Mouse (Mus musculus): Measurements from ENCODE around the gene Mical3. TPM values are rescaled to one million over a fixed set of nuclear protein-coding genes. Genes with fewer than 3 reads are reported as not detected.
"Not testable (repeated sequence)": the region's sequence is repeated elsewhere in the genome, so short reads cannot be mapped to it uniquely, and the experiment has no call there.

Mical3 gene
- total and polyA plus RNA-seq, 2 experiments from 2014 or later: 30.8 to 94.8 TPM

DNA sequence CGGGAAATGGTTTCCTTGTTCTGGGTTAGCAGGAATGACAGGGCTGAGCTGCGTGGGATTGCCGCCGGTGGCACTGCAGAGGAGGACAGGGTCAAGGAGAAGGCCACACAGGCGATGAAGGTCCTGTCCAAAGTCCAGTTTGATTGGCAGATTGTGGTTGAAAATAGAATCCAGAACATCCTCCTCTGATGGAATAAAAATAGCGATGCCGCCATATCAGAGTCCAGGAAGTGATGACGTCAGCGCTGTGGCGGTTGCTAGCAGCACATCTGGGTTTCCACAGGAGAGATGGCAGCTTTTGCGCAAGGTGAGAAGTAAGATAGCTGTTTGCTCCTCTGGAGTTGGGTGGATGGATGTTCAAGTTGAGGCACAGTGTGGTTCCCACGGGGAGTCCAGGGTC lies 198.2 kb downstream of the Mical3 start:
- WGBS: 28% methylated on average over 12 of the region's 12 CpGs
- Histone ChIP-seq H3K9ac (replicated peaks; ENCODE audit: low read depth, low read length) (no peak overlapping the region), H3K36me3 (replicated peaks; ENCODE audit: control insufficient read depth, insufficient read depth, low read length) (peaks cover 52% of the 10 kb centered on the region), H3K9me3 (replicated peaks; ENCODE audit: control insufficient read depth, low read length) (no peaks in the 10 kb centered on the region), H3K27ac (ENCODE audit: low read depth) (peak overlapping the region; percentile 47; the same call in 1 of the 2 replicates), H3K27me3 (ENCODE audit: control insufficient read depth, insufficient read depth, low read length) (no peaks in the 10 kb centered on the region), H3K4me2 (ENCODE audit: low read depth, low read length) (no peak overlapping the region; the same call in 1 of the 2 replicates), H3K4me1 (ENCODE audit: control insufficient read depth, insufficient read depth) (peaks cover 6% of the 10 kb centered on the region), H3K4me3 (ENCODE audit: low read depth, low read length) (no peak overlapping the region)
- ATAC-seq (ENCODE audit: insufficient read depth, low read depth): peak; percentile 25; the same call in 1 of the 2 replicates
- TF ChIP-seq CTCF (IDR thresholded peaks at IDR 0.05; ENCODE audit: low read depth) (no peak), EP300 (IDR thresholded peaks at IDR 0.05; ENCODE audit: low read depth) (no peak)
- peak; percentile 60 for DNase-seq (ENCODE audit: low spot score)

DNA sequence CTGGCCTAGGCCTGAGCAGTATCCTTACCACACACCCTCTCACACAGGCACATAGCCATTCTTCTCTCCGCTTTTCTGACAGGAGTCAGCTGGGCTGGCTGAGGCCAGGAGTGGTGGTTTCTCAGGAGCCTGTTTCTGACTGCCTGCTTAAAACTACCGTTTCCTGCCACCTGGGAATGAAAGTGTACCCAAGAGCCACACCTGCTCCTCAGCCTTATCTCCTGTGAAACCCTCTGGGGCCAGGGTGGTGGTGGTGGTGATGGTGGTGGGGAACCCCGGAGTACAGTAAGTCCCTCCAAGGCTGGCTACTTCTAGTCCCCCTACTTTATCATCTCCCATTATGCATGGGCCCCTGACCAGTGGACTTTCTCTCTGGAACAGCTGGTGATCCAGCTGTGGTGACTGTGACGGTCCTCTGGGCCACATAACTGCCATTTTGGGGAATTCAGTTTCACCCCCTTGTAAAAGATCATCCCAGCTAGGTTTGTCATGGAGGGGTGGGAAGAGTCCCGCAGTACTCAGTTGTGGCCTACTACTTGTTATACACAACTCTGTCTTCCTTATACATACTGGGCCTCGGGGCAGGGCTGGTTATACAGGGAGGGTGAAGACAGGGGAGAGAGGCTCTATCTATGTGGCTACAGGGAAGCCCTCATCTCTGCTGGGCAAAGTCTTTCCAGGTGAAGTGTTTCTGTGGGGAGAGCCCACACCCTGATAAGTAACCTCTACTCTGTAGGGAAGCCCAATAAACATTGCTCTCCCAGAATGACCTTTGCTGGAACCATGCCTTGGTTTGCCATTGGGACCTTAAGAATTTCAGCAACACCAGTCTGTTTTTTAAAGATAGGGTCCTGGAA lies 200.1 kb downstream of the Mical3 start:
- WGBS: 80% methylated on average over 6 of the region's 6 CpGs
- Histone ChIP-seq H3K4me1 (ENCODE audit: control insufficient read depth, insufficient read depth) (peaks cover 6% of the 10 kb centered on the region), H3K27me3 (ENCODE audit: control insufficient read depth, insufficient read depth, low read length) (no peaks in the 10 kb centered on the region), H3K36me3 (replicated peaks; ENCODE audit: control insufficient read depth, insufficient read depth, low read length) (peaks cover 42% of the 10 kb centered on the region), H3K27ac (ENCODE audit: low read depth) (peak overlapping the region; percentile 56; the same call in 1 of the 2 replicates), H3K9me3 (replicated peaks; ENCODE audit: control insufficient read depth, low read length) (no peaks in the 10 kb centered on the region), H3K4me2 (ENCODE audit: low read depth, low read length) (no peak overlapping the region), H3K9ac (replicated peaks; ENCODE audit: low read depth, low read length) (no peak overlapping the region), H3K4me3 (ENCODE audit: low read depth, low read length) (no peak overlapping the region)
- no peak for TF ChIP-seq EP300 (IDR thresholded peaks at IDR 0.05; ENCODE audit: low read depth)
- TF ChIP-seq CTCF (IDR thresholded peaks at IDR 0.05; ENCODE audit: low read depth): no peak
- ATAC-seq (ENCODE audit: insufficient read depth, low read depth) (no peak), DNase-seq (ENCODE audit: low spot score) (no peak)

DNA sequence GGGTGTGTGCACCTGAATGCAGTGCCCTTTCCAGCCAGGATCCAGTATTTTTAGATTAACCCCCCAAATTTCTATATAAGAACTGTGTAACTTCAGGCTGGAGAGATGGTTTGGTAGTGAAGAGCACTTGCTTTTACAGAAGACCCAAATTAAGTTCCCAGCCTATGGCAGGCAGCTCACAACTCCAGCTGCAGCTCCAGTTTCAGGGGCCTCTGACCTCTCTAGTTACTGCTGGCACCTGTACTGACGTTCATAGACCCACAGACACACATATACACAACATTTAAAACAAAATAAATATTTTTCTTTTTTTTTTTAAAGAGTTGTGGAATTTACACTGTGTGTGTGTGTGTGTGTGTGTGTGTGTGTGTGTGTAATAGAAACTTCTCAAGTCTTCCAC lies 201.4 kb downstream of the Mical3 start:
- H3K4me2 ChIP-seq (ENCODE audit: low read depth, low read length): no peak overlapping the region
- DNase-seq (ENCODE audit: low spot score) (no peak), ATAC-seq (ENCODE audit: insufficient read depth, low read depth) (no peak)
- no peak overlapping the region for H3K4me3 ChIP-seq (ENCODE audit: low read depth, low read length)
- 54% methylated on average over 1 of the region's 1 CpGs for WGBS
- H3K27ac ChIP-seq (ENCODE audit: low read depth): no peak overlapping the region; the same call in 1 of the 2 replicates
- TF ChIP-seq CTCF (IDR thresholded peaks at IDR 0.05; ENCODE audit: low read depth) (no peak), EP300 (IDR thresholded peaks at IDR 0.05; ENCODE audit: low read depth) (no peak)
- H3K4me1 ChIP-seq (ENCODE audit: control insufficient read depth, insufficient read depth): peaks cover 6% of the 10 kb centered on the region
- no peaks in the 10 kb centered on the region for H3K9me3 ChIP-seq (replicated peaks; ENCODE audit: control insufficient read depth, low read length)
- no peak overlapping the region for H3K9ac ChIP-seq (replicated peaks; ENCODE audit: low read depth, low read length)
- H3K36me3 ChIP-seq (replicated peaks; ENCODE audit: control insufficient read depth, insufficient read depth, low read length): peaks cover 30% of the 10 kb centered on the region
- no peaks in the 10 kb centered on the region for H3K27me3 ChIP-seq (ENCODE audit: control insufficient read depth, insufficient read depth, low read length)

DNA sequence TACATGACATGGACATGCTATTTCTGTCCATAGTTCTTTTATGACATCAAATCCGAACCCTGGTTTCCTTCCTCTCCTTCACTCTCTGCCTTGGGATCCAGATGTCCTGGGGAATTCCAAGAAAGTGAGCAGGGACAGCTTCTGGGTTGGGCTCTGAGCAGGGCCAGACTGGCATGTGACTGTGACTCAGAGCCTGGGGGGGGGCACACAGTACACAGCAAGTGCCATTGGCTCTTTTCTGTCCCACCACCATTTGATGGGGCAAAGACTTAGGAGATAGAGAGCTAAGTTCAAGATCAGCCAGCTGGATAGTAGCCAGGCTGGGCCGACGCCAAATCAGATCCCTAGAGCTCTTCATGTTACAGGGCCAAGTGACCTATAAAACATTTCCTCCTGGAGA lies 203.0 kb downstream of the Mical3 start:
- WGBS: 42% methylated on average over 3 of the region's 3 CpGs
- TF ChIP-seq EP300 (IDR thresholded peaks at IDR 0.05; ENCODE audit: low read depth) (no peak), CTCF (IDR thresholded peaks at IDR 0.05; ENCODE audit: low read depth) (no peak)
- peak; percentile 44; the same call in 1 of the 2 replicates for ATAC-seq (ENCODE audit: insufficient read depth, low read depth)

DNA sequence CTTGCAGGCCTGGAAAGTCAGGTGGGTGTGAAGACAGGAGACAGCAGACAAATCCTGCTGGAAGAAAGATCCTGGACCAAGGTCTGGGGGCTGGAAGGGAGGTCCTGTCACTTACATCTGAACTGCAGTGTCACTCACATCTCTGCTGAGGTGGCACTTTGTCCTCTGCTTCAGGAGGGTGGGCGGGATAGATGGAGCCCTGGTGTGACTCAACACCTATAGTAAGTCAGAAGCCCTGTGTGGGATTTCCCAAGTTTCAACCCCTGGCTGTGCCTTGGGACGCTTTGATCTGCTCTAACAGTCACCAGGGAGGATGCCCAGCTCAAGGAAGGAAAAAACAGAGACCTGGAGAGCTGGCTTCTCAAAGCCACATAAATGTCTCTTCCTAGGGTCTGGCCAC lies 203.9 kb downstream of the Mical3 start:
- ATAC-seq (ENCODE audit: insufficient read depth, low read depth): no peak
- 50% methylated on average over 2 of the region's 2 CpGs for WGBS

More for the DNA sequence above, 203.0 kb downstream of the Mical3 start:
- DNase-seq (ENCODE audit: low spot score): peak; percentile 39
- H3K9me3 ChIP-seq (replicated peaks; ENCODE audit: control insufficient read depth, low read length): no peaks in the 10 kb centered on the region
- H3K27ac ChIP-seq (ENCODE audit: low read depth): no peak overlapping the region
- H3K9ac ChIP-seq (replicated peaks; ENCODE audit: low read depth, low read length): no peak overlapping the region
- H3K27me3 ChIP-seq (ENCODE audit: control insufficient read depth, insufficient read depth, low read length): no peaks in the 10 kb centered on the region
- H3K4me1 ChIP-seq (ENCODE audit: control insufficient read depth, insufficient read depth): peaks cover 4% of the 10 kb centered on the region
- peaks cover 15% of the 10 kb centered on the region; the same call in 1 of the 2 replicates for H3K36me3 ChIP-seq (replicated peaks; ENCODE audit: control insufficient read depth, insufficient read depth, low read length)
- H3K4me2 ChIP-seq (ENCODE audit: low read depth, low read length): no peak overlapping the region
- H3K4me3 ChIP-seq (ENCODE audit: low read depth, low read length): no peak overlapping the region

DNA sequence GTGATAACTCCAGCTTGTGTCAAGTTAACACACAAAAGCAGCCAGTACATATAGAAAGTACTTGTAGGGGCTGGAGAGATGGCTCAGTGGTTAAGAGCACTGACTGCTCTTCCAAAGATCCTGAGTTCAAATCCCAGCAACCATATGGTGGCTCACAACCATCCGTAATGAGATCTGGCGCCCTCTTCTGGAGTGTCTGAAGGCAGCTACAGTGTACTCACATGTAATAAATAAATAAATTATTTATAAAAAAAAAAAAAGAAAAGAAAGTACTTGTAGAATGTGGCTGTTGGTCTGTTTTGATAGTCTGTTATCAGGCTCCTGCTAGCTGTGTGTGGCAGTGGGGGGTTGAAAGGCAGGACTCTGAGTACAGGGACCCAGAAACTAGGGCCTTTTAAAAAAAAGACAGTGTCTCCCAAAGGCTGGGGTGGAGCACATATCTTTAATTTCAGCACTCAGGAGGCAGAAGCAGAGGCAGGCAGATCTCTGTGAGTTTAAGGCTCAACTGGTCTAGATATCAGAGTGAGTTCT lies 205.9 kb downstream of the Mical3 start:
- H3K4me2 ChIP-seq (ENCODE audit: low read depth, low read length); H3K27ac ChIP-seq (ENCODE audit: low read depth); H3K9me3 ChIP-seq (replicated peaks; ENCODE audit: control insufficient read depth, low read length); H3K36me3 ChIP-seq (replicated peaks; ENCODE audit: control insufficient read depth, insufficient read depth, low read length); ATAC-seq (ENCODE audit: insufficient read depth, low read depth); H3K4me3 ChIP-seq (ENCODE audit: low read depth, low read length); H3K9ac ChIP-seq (replicated peaks; ENCODE audit: low read depth, low read length); DNase-seq (ENCODE audit: low spot score); H3K27me3 ChIP-seq (ENCODE audit: control insufficient read depth, insufficient read depth, low read length); H3K4me1 ChIP-seq (ENCODE audit: control insufficient read depth, insufficient read depth): not testable (repeated sequence)
- 79% methylated on average over 2 of the region's 2 CpGs for WGBS

More for the DNA sequence above, 203.9 kb downstream of the Mical3 start:
- no peak overlapping the region for H3K27ac ChIP-seq (ENCODE audit: low read depth)
- H3K27me3 ChIP-seq (ENCODE audit: control insufficient read depth, insufficient read depth, low read length): no peaks in the 10 kb centered on the region
- H3K4me2 ChIP-seq (ENCODE audit: low read depth, low read length): no peak overlapping the region
- TF ChIP-seq CTCF (IDR thresholded peaks at IDR 0.05; ENCODE audit: low read depth) (no peak), EP300 (IDR thresholded peaks at IDR 0.05; ENCODE audit: low read depth) (no peak)
- DNase-seq (ENCODE audit: low spot score): no peak
- H3K4me1 ChIP-seq (ENCODE audit: control insufficient read depth, insufficient read depth): no peaks in the 10 kb centered on the region; the same call in 1 of the 2 replicates
- H3K4me3 ChIP-seq (ENCODE audit: low read depth, low read length): no peak overlapping the region
- no peak overlapping the region for H3K9ac ChIP-seq (replicated peaks; ENCODE audit: low read depth, low read length)
- peaks cover 10% of the 10 kb centered on the region; the same call in 1 of the 2 replicates for H3K36me3 ChIP-seq (replicated peaks; ENCODE audit: control insufficient read depth, insufficient read depth, low read length)
- no peaks in the 10 kb centered on the region for H3K9me3 ChIP-seq (replicated peaks; ENCODE audit: control insufficient read depth, low read length)

Data from heart, postnatal 0 days (tissue).